Mouse (Mus musculus) bone marrow, adult 2 months (tissue): ENCODE data around the gene Gm42421.

Experiments used
- CTCF ChIP-seq: fragments of 200-500 bp; IDR thresholded peaks from 2 replicates; pipeline ENCODE4 v1.5.1; 2011; ENCODE audit warnings: low read length, control low read depth; ENCODE audit not compliant: control insufficient read depth, insufficient read depth
- POLR2A ChIP-seq: fragments of 200-500 bp; IDR thresholded peaks from 2 replicates; pipeline ENCODE4 v1.6.1; 2011; ENCODE audit warnings: low read depth, mild to moderate bottlenecking, control low read depth, low read length, borderline replicate concordance; ENCODE audit not compliant: control insufficient read depth

DNA sequence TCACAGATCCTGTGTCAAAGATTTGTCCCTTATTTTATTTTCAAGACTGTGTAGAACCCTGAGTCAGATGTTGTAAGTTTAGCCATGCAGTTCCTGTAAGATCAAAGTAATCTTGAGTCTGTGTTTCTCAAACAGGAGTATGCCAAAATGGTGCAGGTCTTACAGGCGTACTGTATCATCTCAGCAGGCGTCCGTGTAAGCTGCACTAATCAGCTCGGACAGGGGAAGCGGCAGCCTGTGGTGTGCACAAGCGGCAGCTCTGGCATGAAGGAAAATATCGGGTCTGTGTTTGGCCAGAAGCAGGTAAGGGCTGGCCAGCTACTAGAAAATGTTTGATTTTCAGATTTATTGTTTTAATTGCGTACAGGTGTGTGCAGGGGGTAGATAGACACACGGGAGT is 11.8 kb upstream of the Gm42421 start:
- no peak for TF ChIP-seq POLR2A
- no peak for TF ChIP-seq CTCF
